Mouse (Mus musculus): ENCODE data around the gene Aldh6a1. TPM values are rescaled to one million over a fixed set of nuclear protein-coding genes. Genes with fewer than 3 reads are reported as not detected.

Aldh6a1 gene
- total RNA-seq (2021), result 100 to 1,000 TPM; 211 to 272 TPM
- polyA plus RNA-seq (2012; rRNA removed), result 21.7 and 22.0 TPM in 2 replicates
- long read RNA-seq, transcript Aldh6a1-201 (12 exons, 3,399 nt), result major isoform, 332 of 361 reads
- long read RNA-seq, partial matches to known transcripts, result 13 of 361 reads
- long read RNA-seq, other reads (novel, unspliced or antisense), result 16 of 361 reads

GRCm38 (mm10) chr12:84450718-84451646 lies at the start of gene Aldh6a1, which contains the start of gene Lin52:
Gene Aldh6a1, minus strand, starts transcription at chr12:84451004.
Gene Lin52, plus strand, starts transcription at chr12:84451422.
- peak; percentile 97 for DNase-seq

GRCm38 (mm10) chr12:84496795-84497194 lies 46.0 kb upstream of the Aldh6a1 start:
- DNase-seq, result no peak

GRCm38 (mm10) chr12:84487324-84488056 lies 36.7 kb upstream of the Aldh6a1 start:
- no peak for DNase-seq

GRCm38 (mm10) chr12:84482778-84483585 lies 32.2 kb upstream of the Aldh6a1 start:
- no peak for DNase-seq

- DNase-seq, result no peak
Observed at GRCm38 (mm10) chr12:84481251-84481650, 30.4 kb upstream of the Aldh6a1 start.

- DNase-seq, result no peak
Observed at GRCm38 (mm10) chr12:84478937-84479336, 28.1 kb upstream of the Aldh6a1 start.

- no peak for DNase-seq
Observed at GRCm38 (mm10) chr12:84468701-84469100, 17.9 kb upstream of the Aldh6a1 start.

GRCm38 (mm10) chr12:84462856-84463255 lies 12.1 kb upstream of the Aldh6a1 start:
- DNase-seq, result no peak

GRCm38 (mm10) chr12:84461416-84461815 lies 10.6 kb upstream of the Aldh6a1 start:
- DNase-seq, result peak; percentile 32

GRCm38 (mm10) chr12:84459845-84460244 lies 9.0 kb upstream of the Aldh6a1 start:
- DNase-seq, result no peak

GRCm38 (mm10) chr12:84456911-84457310 lies 6.1 kb upstream of the Aldh6a1 start:
- no peak for DNase-seq

- DNase-seq, result no peak
Observed at GRCm38 (mm10) chr12:84451801-84452200, 997 bp upstream of the Aldh6a1 start.

- DNase-seq, result no peak
Observed at GRCm38 (mm10) chr12:84450351-84450717, 470 bp downstream of the Aldh6a1 start.

- no peak for DNase-seq
Observed at GRCm38 (mm10) chr12:84449887-84450286, 917 bp downstream of the Aldh6a1 start.

- no peak for DNase-seq
Observed at GRCm38 (mm10) chr12:84448181-84448580, 2.6 kb downstream of the Aldh6a1 start.

GRCm38 (mm10) chr12:84447386-84447785 lies 3.4 kb downstream of the Aldh6a1 start:
- no peak for DNase-seq

- DNase-seq, result no peak
Observed at GRCm38 (mm10) chr12:84442526-84442925, 8.3 kb downstream of the Aldh6a1 start.

GRCm38 (mm10) chr12:84438697-84439096 lies 12.1 kb downstream of the Aldh6a1 start:
- DNase-seq, result no peak

GRCm38 (mm10) chr12:84429825-84430224 lies 21.0 kb downstream of the Aldh6a1 start:
- no peak for DNase-seq

- DNase-seq, result no peak
Observed at GRCm38 (mm10) chr12:84423990-84424389, 26.8 kb downstream of the Aldh6a1 start.

- DNase-seq, result no peak
Observed at GRCm38 (mm10) chr12:84417605-84417922, 33.2 kb downstream of the Aldh6a1 start.
